Mouse (Mus musculus): ENCODE measurements around the gene Fbxo22.
"Not testable (repeated sequence)": the region's sequence is repeated elsewhere in the genome, so short reads cannot be mapped to it uniquely, and the experiment has no call there.

The Fbxo22 gene

GRCm38 (mm10) chr9:55208790-55209481, at the start of gene Fbxo22:
TSS of gene Fbxo22 (plus strand) at chr9:55208925.
- peak; percentile 79 to 86 for DNase-seq (ENCODE audit: low spot score in 2 of 2)

GRCm38 (mm10) chr9:55170655-55171412, 37.9 kb upstream of the Fbxo22 start:
- no peak for DNase-seq (ENCODE audit: low spot score in 2 of 2)

- no peak for DNase-seq (ENCODE audit: low spot score in 2 of 2)
These were observed 36.5 kb upstream of the Fbxo22 start for GRCm38 (mm10) chr9:55172195-55172685.

- no peak for DNase-seq (ENCODE audit: low spot score in 2 of 2)
These were observed 34.5 kb upstream of the Fbxo22 start for GRCm38 (mm10) chr9:55174235-55174634.

- no peak for DNase-seq (ENCODE audit: low spot score in 2 of 2)
These were observed 12.8 kb upstream of the Fbxo22 start for GRCm38 (mm10) chr9:55195876-55196275.

GRCm38 (mm10) chr9:55198260-55198659, 10.5 kb upstream of the Fbxo22 start:
- DNase-seq (ENCODE audit: low spot score in 2 of 2), result no peak

GRCm38 (mm10) chr9:55199348-55199747, 9.4 kb upstream of the Fbxo22 start:
- DNase-seq (ENCODE audit: low spot score in 2 of 2), result no peak

- no peak for DNase-seq (ENCODE audit: low spot score in 2 of 2)
These were observed 301 bp upstream of the Fbxo22 start for GRCm38 (mm10) chr9:55208458-55208789.

- no peak for DNase-seq (ENCODE audit: low spot score in 2 of 2)
These were observed 2.9 kb downstream of the Fbxo22 start for GRCm38 (mm10) chr9:55211611-55212010.

GRCm38 (mm10) chr9:55213396-55213795, 4.7 kb downstream of the Fbxo22 start:
- DNase-seq (ENCODE audit: low spot score in 2 of 2), result no peak

GRCm38 (mm10) chr9:55215056-55215455, 6.3 kb downstream of the Fbxo22 start:
- DNase-seq (ENCODE audit: low spot score in 2 of 2), result no peak

- DNase-seq (ENCODE audit: low spot score in 2 of 2), result no peak
These were observed 6.9 kb downstream of the Fbxo22 start for GRCm38 (mm10) chr9:55215648-55216047.

- DNase-seq (ENCODE audit: low spot score in 2 of 2), result no peak
These were observed 7.4 kb downstream of the Fbxo22 start for GRCm38 (mm10) chr9:55216078-55216477.

GRCm38 (mm10) chr9:55217381-55217780, 8.7 kb downstream of the Fbxo22 start:
- no peak for DNase-seq (ENCODE audit: low spot score in 2 of 2)

GRCm38 (mm10) chr9:55225165-55225737, 16.5 kb downstream of the Fbxo22 start:
- no peak for DNase-seq (ENCODE audit: low spot score in 2 of 2)

- DNase-seq (ENCODE audit: low spot score in 2 of 2), result no peak
These were observed 17.5 kb downstream of the Fbxo22 start for GRCm38 (mm10) chr9:55226251-55226650.

GRCm38 (mm10) chr9:55228149-55228548, 19.4 kb downstream of the Fbxo22 start:
- DNase-seq (ENCODE audit: low spot score in 2 of 2), result peak in 1 of 2 experiments; percentile 51

GRCm38 (mm10) chr9:55229010-55229409, 20.3 kb downstream of the Fbxo22 start:
- no peak for DNase-seq (ENCODE audit: low spot score in 2 of 2)

GRCm38 (mm10) chr9:55231544-55231943, 22.8 kb downstream of the Fbxo22 start:
- DNase-seq (ENCODE audit: low spot score in 2 of 2), result no peak

GRCm38 (mm10) chr9:55232110-55232509, 23.4 kb downstream of the Fbxo22 start:
- DNase-seq (ENCODE audit: low spot score in 2 of 2), result no peak

GRCm38 (mm10) chr9:55232586-55232985, 23.9 kb downstream of the Fbxo22 start:
- no peak for DNase-seq (ENCODE audit: low spot score in 2 of 2)

- DNase-seq (ENCODE audit: low spot score in 2 of 2), result not testable (repeated sequence)
These were observed 24.4 kb downstream of the Fbxo22 start for GRCm38 (mm10) chr9:55233076-55233475.

All from urinary bladder, postnatal 36 days (tissue).